Mouse (Mus musculus): Measurements from ENCODE around the gene Thrb.

The Thrb gene

DNA sequence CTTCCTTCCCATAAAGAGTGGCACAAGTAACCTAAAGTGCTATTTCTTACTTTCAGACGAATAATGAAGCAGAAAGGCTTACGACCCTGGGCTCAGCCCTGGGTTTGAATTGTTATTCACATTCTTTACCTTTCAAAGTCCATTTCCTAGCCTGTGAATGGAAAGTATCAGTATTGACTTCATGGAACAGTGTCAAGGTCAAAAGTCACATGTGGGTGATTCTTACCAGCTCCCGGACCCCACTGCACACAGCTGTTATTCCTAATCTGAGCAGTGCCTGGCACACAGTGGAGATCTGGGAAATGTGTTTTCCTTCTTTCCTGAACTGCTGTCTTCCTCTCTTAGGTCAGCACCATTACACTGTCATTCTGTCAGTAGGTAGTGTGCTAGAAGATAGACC, 125.3 kb downstream of the Thrb start:
- no peak for DNase-seq

DNA sequence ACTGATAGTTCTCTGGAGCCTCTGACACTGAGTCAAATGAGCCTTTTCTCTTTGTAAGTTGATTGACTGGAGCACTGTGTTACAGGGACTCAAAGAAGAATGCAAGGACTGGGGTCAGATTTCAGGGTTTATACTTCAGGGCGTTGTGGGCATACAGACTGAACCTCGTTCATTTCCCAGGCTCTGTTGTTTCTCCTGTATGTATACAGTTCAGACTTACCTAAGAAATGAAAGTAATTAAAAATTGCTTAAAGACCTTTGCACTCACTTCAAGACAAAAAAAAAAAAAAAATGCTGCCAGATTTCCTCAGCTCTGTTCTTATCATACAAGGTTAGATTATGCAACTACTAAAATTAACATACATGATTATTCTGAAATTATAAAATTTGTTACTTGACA, 126.2 kb downstream of the Thrb start:
- no peak for DNase-seq

DNA sequence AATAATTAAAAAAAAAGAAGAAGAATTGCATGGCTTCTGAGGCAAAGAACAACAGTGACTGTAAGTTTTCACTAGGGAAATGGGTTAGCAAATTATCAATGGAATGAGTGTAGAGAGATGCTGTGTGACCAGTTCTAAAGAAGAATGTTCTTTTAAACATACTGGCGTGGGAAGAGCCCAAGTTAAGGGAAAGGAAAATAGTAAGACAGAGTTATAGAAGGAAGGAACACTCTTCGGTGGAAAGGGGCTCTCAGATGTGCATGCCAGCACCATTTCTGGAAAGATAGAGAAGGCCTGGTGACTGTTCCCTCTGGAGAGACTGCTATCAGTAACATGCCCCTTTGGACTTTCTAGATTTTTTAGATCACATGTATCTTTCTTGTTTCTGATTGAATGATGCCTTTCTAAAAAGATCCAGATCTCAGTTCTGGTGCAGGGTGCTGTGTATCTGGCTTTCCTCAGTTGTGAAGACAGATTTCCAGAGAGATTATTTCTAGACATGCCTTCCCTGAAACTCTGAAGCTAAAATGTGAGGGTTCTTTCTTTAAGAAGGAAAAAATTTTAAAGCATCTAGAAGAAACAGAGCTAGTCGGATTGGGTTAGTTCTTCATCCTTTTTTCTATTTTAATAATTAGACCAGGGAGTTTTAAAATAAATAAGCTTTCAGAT, 144.0 kb downstream of the Thrb start:
- DNase-seq, result no peak

DNA sequence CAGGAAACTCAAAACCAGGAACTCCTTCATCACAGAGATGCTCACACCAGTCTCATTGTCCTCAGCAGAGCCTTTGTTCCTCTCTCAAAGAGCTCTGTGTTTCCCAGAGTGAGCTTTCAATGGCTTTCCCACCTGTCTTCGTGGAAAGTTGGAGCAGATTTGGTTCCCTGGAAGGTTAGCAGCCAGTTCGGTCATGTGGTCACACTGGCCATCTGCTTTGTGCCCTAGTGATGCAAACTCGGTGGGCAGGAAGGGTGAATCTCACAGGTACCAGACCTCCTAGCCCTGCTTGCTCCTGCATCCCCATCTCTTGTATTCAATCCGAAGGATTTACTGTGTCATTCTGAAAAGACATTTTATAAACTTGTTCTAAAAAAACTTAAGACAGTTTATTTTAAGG, 151.0 kb downstream of the Thrb start:
- DNase-seq, result no peak

DNA sequence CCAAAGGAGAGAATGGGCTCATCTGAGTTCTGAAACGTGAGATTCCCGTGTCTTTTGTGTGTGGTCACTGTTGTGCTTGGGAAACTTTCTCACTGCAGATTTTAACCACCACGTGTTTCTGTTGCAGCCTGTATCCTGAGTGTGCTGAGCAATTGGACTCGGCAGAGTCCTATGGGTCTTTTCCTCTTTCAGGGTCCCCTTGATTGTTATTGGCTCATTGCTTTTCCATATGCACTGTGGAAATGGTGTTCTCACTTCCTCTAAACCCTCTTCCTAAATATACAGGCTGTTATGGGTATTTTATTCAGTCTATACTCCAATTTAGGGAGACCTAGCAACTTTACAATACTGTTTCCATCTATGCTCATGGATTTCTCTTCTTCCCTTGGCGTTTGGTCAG, 152.4 kb downstream of the Thrb start:
- DNase-seq, result no peak

DNA sequence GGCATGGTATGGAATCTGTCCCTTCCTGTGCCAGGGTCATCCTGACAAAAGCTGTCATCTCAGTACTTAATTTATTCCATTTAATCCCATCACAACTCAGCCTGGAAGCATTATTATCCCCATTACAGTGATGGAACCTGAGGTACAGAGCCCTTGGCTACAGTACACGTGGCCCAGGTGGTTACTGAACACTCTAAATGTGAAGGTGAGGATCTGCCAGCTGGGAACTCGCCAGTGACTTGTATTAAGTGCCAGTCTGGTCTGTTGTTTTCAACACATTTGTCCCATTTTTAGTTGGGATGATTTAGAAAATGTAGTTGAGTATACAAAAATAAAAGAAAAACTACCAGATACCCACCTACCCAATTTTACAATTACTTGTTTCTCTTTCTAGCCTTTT, 155.0 kb downstream of the Thrb start:
- DNase-seq, result no peak

DNA sequence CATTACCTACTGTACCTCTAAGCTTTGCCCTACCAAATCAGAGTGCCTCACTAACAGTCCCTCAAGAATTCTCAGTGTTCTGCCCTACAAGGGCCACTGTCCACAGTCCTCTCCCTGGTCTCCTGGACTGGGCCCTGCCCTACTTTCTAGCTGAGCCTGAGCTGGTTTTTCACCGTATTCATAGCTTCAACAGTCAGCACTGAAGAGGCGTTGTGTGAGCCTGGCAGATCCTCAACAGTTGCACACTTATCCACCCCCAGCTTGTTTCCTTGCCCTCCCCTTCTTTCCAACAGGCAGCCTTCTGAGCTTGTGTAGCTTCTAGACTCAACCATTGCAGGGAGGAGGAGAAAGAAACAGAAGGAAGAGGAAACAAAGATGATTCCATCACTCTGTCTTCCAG, 158.0 kb downstream of the Thrb start:
- no peak for DNase-seq

DNA sequence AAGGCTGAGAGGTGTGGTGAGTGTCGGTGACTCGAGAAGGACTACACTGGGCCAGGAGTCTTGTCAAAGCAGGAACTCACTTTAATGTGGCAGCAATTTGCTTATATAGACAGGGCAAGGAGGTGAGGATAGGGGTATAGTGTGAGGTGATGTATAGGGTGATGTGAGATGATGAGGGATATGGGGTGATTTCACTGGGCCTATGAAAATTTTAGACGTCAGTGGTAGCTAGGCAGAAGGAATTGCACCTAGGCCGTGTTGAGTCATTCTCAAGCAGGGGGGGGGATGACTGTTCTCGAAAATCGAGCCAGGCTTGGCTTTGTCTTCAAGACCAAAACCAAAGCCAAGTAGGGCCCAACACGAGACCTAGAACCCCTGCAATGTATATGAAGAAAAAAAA, 162.7 kb downstream of the Thrb start:
- no peak for DNase-seq

DNA sequence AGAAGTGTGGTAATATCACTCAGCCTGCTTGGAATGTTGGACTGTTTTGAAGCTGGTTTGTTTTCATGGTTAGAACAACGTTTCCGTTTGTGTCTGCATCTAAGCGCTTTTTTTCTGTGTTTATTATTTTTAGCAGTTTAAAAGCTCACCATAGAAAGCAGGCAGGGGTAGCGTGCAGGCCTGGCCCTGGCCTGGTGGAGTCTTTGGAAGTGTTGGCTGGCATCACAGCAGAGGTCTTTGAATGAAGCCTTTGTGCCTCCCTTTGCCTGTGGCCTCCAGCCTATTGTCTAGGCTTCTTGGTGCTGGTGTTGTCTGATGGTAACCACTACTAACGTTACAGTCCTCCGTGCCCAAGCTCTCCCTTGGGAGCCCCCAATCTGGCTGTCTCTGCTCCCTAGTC, 167.3 kb downstream of the Thrb start:
- DNase-seq, result no peak

DNA sequence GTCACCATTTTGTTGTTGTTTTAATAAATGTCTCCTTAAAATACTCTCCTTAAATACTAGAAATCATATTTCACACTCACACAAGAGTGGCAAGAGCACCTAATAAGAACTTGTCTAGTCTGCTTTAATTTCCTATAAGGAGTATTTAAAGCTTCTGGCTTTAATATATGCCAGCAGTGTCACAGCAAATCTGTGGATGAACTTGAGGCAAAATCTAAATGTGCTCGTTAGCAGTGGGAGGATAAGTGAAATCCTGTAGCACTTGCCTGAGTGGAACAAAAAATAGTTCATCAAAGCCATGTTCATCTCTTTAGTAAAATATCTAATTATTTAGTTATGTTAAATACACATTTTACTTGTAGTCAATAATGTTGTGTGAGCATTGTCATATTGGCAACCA, 175.7 kb downstream of the Thrb start:
- no peak for DNase-seq

DNA sequence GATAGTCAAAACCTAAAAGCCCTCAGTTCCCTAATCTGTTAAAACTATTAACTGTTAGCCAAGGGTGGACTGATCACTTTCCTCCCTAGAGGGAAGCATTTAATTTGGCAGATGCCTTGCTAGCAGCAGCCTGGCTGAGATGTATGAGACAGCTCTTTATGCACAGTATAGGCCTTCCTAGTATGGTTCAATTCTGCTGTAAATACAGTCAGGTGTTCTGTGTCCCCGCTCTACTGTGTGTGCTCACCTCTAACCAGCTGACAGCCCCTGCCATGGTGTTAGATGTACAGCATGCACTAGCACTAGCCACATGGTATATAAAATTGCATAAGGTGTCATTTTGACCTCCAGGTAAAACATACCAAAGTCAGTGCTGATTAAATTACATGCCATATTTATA, 176.7 kb downstream of the Thrb start:
- no peak for DNase-seq

DNA sequence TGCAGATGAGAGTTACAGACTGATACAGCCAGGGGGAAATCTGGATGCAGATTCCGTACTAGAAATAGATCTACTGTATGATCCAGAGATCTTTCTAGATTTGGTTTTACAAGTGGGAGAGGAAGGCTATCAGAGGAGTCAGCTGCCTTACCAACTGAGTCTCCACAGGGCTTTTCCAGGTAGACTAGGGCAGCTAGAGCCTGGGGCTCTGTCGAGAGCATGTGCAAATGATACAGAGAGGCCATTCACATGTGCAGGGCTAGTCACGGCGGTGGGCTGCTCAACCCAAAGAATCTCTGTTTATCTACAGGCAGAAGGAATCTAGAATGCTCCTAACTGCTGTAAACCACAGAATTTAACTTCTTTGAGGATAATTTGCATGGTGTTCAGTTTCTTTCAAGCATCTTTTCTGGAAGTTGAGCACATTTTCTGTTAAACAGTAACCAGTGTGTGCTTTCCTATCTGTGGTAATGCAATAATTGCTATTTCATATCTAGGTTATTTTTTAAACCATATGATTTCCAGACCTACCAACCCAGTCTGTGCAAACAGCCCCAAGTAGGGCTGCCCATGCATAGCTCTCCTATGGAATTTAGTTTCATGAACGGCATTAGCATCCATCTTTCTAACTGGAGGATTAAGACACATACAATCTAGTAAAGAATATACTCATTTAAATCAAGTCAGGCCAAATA, 185.1 kb downstream of the Thrb start:
- no peak for DNase-seq

DNA sequence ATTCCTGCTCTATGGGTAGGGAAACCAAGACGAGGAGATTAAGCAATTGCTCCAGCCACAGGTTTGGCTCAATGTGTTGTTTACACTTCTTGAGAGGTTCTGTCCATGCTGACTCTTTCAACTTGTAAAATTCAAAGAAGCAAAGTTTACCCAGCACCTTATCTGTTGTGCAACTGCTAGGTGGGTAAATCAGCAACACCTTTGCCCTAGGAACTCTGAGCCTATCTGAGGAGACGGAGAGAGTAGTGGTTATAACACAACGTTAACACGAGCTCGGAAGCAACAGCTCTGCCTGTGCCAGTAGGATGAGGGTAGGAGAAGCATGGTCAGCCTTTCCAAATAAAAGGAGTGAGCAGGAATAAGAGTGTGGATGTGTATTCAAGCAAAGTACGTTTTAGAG, 185.8 kb downstream of the Thrb start:
- DNase-seq, result no peak

DNA sequence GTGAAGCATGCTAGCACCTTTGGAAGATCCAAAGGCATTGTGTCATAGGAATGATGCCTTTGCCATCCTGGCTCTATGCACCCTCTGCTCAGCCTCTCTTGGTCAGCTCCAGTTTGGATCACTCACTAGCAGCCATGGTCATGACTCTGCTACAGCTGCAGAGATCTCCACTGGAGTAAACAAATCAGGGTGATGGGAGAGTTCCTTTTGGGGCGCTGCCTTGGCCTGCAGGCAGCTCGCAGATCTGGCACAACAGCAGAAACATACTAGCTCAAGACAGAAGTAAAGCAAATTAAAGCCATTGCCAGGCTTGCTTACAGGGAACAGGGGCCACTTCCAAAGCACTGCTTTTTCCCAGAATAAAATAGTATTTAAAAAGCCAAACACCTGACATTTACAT, 186.6 kb downstream of the Thrb start:
- DNase-seq, result no peak

DNA sequence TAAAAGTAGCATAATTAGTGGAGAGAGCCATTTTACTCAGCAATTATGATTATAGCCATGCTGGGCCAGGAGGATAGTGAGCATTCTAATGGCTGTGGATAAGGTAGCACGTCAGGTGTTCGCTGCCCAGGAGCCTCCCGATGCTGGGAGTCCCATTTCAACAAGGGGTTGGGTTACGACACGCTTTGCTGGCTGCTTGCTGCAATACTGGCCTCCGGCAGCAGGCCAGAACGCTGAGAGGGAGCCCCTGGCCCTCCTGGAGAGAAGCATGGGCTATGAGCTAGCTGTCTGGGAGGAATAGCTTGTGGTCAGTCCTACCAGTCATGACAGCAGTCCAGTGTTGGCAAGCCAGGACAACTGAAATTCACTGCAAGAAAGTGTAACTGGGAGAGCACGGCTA, 187.2 kb downstream of the Thrb start:
- peak; percentile 18 for DNase-seq

DNA sequence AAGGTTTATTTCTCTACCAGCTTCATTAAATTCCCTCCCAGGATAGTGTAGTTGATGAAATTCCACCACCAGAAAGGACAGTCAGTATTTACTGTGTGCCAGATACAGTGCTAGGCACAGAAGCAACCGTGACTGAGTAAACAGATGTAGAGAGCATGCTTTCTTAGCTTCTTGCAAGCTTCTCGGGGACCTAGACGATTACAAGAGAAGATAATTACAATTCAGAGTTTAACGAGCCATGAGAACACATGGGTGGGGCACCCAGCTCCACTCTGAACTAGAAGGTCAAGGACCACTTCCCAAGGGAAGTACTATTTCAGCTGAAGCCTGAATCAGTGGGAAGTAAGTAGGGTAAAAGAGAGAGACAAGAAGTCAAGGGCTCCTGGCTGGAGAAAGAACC, 190.3 kb downstream of the Thrb start:
- DNase-seq, result no peak

DNA sequence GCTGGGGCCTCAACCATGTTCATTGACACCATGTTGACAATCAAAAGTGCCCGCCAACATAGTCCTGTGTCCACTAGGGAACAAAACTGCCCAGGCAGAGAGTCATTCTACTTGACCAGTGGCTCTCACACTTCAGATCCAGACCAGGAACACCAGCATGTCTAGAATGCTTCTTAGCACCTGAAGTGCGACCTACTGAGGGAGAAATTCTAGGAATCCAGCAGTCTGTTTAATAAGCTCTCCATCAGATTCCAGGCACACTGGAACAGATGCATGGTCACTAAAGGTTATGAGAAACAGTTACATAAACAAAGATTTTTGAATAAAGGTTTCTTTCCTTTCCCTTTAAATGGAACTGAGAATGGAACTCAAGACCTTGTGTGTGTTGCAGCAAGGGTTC, 192.2 kb downstream of the Thrb start:
- DNase-seq, result no peak

DNA sequence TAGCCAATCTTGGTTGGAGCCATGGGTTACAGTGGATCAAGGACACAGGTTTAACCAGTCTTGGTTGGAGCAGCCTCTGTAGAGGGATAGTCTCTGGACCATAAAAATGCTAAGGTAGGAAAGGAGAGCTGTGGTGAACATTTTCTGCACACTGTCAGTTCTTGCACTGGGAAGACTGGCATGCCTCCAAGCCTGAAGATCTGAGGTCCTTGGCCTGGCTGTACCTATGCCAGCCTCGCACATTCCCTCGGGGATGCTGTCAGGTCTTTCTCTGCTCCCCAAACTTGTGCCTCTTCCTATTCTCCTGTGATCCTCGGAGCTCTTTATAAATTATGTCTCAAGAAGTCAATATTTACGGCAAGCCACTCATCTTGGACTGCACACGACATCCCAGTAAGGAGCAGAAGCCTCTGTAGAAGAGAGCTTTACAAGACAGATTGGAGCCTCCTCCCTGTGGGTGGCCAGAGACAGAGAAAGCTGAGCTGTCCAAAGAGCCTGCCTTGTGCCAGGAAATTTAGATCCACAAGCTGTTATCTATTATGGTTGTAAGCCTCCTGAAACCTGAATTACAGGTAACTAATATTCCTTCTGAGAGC, 199.8 kb downstream of the Thrb start:
- peak; percentile 22 for DNase-seq

DNA sequence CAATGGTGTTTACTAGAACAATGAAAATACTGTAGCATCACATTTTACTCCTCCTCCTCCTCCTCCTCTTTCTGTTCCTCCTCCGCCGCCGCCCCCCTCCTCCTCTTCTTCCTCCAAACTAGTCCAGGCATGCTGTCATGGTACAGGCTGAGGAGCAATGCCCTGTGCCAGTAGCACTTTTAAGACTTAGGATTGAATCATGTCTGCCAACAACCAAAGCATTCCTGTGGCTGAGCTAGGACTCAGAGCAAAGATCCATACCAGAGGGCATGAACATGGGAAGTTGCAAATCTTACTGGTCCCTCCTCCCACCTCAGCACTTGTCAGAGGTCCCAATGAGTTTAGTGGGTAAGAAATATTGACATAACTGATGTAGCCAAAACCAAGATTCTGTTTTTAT, 202.6 kb downstream of the Thrb start:
- DNase-seq, result no peak

DNA sequence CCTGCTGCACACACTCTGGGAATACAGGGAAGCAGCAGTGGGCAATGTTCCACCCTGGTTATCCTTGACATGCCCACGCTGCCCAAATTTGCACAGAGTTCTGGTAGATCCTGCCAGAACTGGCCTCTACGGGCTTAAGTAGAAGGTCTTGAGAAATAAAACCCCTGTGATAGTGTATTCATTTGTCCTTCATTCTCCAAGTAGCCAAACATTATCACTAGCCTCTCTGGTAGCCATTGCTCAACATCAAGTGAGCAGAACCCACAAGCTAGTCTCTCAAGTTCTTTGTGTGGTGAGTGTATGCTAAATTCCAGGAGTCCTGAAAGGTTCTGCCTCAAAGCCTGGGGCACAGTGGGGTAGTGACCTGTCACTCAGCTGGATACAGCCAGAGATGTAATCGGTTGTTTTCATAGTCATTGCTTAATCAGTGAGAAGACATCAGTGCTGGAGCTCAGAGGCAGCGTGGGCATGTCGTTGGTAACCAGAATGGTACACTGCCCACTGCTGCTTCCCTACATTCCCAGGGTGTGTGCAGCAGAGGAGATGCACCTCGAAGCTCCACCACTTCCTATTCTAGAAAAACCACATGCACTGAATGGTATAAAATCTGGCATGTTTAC, 203.8 kb downstream of the Thrb start:
- no peak for DNase-seq

DNA sequence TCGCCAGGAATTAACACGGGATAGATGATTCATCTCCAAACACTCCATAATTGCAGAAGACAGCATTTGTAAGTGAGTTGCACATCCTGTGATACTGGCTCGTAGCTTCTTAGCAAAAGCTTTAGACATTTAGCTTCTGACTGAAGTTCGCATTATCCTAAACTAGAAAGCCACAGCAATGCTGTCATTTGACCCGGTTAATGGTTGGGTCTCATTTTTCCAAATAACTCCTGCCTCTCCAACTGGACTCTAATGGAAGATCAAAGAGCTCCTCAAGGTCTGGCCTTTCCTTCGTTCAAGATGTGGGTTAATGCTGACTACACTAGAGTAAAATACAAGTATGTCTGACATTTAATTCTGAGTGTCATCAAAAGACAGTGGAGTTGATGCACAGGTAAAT, 208.3 kb downstream of the Thrb start:
- DNase-seq, result no peak

DNA sequence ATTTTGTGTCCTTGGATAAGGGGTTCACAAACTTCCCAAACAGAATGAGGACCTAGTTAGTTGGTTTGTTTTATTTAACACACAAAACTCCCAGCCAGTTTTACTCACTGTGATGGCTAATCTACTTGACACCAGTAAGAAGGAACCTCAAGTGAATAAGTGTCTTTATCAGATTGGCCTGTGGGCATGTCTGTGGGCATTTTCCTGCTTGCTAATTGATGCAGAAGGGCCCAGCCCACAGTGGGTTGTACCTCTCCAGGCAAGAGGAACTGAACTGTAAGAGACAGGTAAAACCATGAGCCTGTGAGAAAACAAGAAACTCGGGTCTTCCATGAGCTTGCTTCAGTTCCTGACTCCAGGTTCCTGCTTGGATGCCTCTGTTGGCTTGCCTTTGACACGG, 215.9 kb downstream of the Thrb start:
- no peak for DNase-seq

DNA sequence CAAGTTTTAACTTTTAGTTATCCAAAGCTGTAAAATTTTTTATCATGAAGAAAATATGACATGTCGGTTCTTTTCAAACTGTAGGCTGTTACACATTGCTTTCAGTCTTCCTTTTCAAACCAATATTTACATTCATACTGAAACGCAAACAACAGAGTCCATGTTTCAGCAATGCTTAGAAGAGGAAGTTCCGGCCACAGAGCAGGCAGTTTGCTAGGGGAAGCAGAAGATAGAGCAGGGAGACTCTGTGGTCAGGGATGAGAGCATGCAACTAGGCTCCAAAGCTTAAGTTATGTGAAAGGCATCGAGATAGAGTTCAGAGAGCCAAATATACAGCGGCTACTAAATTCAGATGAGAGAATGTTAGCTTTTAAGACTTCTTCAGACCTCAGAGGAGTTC, 219.4 kb downstream of the Thrb start:
- DNase-seq, result no peak

DNA sequence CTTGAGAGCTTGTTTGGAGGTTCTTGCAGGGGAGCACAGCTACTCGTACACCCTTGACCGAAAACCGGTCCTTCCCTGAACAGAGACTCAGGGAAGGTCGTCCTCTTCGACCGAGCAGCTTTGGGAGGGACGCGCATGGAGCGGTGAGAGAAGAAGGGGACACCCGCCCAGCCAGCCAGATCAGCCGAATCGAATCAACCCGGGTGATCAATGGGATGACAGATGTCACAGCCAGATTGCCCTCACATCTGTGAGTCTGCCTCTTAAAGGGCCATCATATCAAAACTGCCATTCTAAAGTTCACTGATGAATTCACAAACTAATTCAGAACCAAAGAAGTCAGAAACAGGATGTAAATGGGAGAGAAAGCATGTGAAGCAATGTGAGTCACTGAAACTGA, 224.8 kb downstream of the Thrb start:
- no peak for DNase-seq

Measured in kidney, adult 11 months (tissue).